Mouse (Mus musculus) c-Kit-positive CD71-positive TER-119-negative erythroid progenitor cells, embryonic 14.5 days (primary cell): ENCODE data around the gene Irf2.
"Not testable (repeated sequence)": the region's sequence is repeated elsewhere in the genome, so short reads cannot be mapped to it uniquely, and the experiment has no call there.

Experiments
- DNase-seq: peaks from one replicate; pipeline ENCODE4 v3.0.0-alpha.2; 2013; ENCODE audit warnings: low read depth

Gene Irf2

GRCm38 (mm10) chr8:46729671-46730070 lies 9.9 kb upstream of the Irf2 start:
- DNase-seq = not testable (repeated sequence)

DNA sequence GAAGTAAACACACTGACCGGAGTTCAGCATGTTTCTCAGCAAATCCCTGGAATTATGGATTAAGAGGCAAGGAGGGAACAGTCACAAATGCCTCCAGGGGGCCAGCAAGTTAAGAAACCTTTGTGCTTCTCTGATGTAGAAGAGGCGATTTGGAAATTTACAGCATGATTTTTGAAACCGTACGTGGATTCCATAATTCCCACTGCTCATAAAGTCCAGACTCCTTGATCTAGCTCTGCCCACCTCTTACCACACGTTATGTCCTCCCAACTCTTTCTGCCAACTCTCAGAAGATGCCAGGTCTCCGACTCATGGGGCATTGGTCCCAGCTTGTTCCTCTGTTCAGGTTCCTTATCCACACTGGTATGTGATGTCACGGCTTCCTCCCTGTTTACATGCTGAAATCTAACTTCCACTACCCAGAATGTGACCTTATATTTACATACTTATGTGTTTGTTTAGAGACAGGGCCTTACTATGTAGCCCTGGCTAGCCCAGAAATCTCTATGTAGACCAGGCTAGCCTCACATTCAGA lies 7.1 kb upstream of the Irf2 start:
- no peak for DNase-seq

- DNase-seq = no peak
These were observed 5.9 kb upstream of the Irf2 start for GRCm38 (mm10) chr8:46733603-46734002.

- DNase-seq = no peak
These were observed 4.0 kb upstream of the Irf2 start for GRCm38 (mm10) chr8:46735505-46735904.

DNA sequence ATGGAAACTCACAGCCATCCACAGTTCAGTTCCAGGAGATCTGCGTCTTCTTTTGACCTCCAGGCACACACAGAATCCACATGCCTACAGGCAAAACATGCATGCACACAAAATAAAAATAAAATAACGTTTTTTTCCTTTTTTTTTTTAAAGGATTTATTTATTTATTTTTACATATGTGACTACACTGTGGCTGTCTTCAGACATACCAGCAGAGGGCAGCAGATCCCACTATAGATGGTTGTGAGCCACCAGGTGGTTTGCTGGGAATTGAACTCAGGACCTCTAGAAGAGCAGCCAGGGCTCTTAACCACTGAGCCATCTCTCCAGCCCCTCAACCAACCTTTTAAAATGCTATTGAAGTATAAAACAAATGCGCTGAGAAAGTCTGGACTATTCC lies 3.3 kb upstream of the Irf2 start:
- no peak for DNase-seq

DNA sequence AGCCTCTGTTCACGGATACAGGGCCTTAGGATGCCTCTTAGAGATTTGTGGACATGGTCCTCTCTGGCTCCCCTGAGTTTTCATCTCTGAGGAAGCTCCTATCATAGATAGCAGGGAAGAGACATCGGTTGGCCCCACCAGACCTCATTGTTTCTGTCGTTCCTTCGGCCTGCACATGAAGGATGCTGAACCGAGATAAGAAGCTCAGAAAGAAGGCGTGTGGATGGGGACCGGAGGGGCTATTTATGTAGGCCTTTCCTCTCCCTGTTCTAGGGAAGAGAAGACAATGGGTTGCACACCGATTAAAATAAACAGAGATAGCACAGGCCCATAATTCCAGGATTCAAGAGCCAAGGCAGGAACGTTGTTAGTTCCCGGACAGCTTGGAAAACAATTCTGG lies 2.1 kb upstream of the Irf2 start:
- no peak for DNase-seq

DNA sequence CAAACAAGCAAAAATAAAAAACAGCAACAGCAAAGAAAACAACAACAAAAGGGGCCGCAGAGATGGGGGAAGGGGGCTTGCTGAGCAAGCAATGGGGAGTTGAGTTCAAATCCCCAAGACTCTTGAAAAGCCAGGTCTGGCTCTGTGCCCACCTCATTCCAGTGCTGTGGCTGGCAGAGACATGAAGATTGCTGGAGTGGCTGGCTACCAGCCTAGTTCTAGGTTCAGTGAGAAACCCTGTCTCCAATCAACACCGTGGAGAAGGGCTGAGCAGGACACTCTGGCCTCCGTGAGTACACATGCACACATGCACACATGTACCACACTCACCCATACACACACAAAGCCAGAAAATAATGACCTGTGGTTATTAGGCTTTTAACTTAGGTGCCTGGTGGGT lies 1.6 kb upstream of the Irf2 start:
- DNase-seq = no peak

- no peak for DNase-seq
These were observed 931 bp upstream of the Irf2 start for GRCm38 (mm10) chr8:46738601-46739000.

DNA sequence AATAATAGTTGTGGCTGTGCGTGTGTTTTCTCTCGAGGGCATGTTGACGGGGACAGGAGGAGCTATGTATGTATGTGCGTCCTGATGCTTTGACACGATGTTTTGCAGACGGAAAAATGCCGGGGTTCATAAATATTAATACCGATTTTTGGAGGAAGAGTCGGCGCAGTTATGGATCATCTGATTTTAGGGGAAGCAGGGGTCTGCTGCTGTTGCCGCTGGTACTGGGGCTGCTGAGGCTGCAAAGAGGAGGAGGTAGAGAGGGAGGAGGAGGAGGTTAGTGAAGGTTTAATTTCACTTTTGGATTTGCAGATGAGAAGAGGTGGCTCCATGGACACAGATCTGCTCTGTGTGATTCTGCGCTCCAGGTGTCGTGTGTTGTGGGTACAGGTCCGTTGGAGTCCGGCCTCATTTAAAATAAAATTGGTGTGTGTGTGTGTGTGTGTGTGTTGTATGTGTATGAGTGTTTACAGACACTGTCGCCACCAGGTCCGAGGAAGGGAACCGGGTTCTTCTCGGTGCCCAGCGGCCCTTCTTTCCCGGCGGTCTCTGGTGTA lies 502 bp downstream of the Irf2 start:
- DNase-seq = no peak

GRCm38 (mm10) chr8:46740513-46741280 lies 1.2 kb downstream of the Irf2 start:
- no peak for DNase-seq

GRCm38 (mm10) chr8:46741281-46741791 lies 1.8 kb downstream of the Irf2 start:
- no peak for DNase-seq

GRCm38 (mm10) chr8:46741991-46742690 lies 2.6 kb downstream of the Irf2 start:
- no peak for DNase-seq

GRCm38 (mm10) chr8:46742691-46743082 lies 3.2 kb downstream of the Irf2 start:
- DNase-seq = no peak

DNA sequence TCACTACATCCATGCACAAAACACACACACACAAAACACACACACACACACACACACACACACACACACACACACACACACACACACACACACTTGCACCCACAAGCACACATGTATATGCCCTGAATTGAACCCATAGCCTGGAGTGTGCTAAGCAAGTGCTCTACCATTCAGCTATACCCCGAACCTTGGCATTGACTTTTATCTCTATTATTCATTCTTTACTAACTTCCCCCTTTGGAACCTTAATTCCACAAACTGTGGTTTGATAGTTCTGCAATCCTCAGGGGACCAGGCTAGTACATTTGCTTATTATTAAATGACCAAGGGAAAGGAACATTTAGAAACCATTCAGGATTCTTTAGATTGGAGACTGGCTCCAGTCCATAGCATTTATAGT lies 5.9 kb downstream of the Irf2 start:
- no peak for DNase-seq

GRCm38 (mm10) chr8:46747311-46747980 lies 7.9 kb downstream of the Irf2 start:
- no peak for DNase-seq

- no peak for DNase-seq
These were observed 10.5 kb downstream of the Irf2 start for GRCm38 (mm10) chr8:46750000-46750399.

DNA sequence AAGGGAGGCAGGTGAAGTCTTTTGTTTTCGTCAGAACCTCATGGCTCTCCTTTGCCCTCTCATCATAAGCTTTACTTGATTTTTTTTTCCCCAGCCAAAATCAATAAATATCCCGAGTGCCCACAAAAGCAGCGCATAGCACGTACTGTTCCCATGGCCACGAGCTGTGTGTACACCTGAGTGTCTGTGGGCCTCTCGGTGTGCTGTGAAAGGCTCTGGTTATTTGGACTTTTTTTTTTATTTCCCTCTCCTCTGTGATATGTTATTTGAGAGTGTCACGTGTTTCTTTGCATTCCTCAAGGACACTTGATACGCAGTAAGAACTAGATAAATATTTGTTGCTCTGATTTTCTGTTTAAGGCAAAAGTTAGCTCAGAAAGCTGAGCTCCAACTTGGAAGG lies 11.0 kb downstream of the Irf2 start:
- no peak for DNase-seq

- DNase-seq = no peak
These were observed 11.6 kb downstream of the Irf2 start for GRCm38 (mm10) chr8:46751151-46751550.

GRCm38 (mm10) chr8:46752986-46753385 lies 13.5 kb downstream of the Irf2 start:
- DNase-seq = no peak

DNA sequence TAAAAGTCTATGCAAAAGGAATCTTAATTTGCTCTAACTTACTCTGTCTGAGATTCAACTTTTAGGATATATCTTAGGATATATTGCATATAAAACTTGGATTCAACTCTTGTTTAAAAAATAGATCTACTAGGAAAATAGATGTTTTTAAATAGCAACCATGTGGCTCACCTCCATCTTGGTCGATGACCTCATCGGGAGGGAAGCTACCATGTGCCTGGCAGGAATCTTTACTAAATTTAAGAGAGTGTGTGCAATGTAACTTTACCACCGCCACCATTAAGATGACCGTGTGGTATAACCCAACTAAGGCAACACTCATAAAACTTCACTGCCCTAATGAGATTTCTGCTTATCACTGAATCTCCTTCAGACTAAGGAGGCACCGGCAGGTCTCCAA lies 14.8 kb downstream of the Irf2 start:
- DNase-seq = no peak

DNA sequence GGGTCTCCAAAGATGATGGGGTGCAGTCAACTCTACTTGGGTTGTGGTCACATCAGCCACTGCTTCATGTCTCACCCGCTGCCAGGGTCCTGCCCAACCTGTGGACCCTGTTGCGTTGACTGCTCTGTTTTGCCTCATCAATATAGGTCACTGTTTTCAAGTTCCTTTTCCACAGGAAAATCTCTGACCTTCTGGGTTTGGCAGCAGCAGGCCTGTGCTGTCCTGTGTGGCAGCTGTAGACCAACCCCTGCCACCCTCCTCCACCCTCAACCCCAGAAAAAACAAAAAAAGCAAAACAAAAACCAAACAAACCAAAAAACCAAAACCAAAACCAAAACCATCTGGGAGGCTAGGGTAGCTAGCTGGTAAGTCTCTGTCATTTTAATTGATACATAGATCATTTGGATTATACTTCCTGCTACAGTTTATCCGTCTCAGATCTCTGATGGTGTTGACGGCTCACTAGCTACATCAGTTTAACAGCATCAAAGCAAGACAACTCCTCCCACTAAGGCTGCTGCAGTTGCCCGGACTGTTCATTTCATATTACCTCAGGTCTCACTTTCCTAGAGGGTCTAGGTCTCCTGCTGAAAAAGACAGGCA lies 16.3 kb downstream of the Irf2 start:
- no peak for DNase-seq

DNA sequence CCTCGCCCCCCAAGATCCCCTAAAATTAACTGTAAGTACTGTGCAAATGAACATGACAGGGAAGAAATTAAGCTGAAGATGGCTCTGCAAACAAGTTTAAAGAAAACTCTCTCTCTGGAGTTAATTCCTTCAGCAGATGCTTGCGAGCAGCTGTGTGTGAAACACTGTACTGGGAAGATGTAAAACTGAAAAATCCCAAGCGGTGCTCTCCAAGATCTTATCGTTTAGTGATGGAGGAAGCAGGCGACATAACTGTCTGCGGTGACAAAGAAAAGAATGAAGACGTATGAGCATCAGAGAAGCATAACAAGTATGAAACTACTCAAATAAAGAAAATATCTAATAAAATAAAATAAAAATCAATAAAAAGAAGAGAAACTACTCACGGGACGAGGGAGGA lies 18.1 kb downstream of the Irf2 start:
- DNase-seq = no peak
